ENCODE assay signal across 8 mouse cellular contexts in genomic region chrX:73673968-73674661, GRCm38 (mm10). TPM values are rescaled to one million over a fixed set of nuclear protein-coding genes. Genes with fewer than 3 reads are reported as not detected.
DNase-seq lines count a peak whose midpoint lies in the region; ATAC-seq and TF ChIP-seq lines count a peak whose summit lies in the region.

No protein-coding gene starts in this region.

- peaks cover 16% of the 10 kb centered on the region for H3K4me1 ChIP-seq in G1E (ENCODE audit: insufficient read depth, low read depth, low read length)
- H3K4me1 ChIP-seq in embryonic fibroblast, embryonic 13.5 days (ENCODE audit: control insufficient read depth, insufficient read depth, low read length) = peaks cover 3% of the 10 kb centered on the region; the same call in 1 of the 2 replicates
- H3K4me1 ChIP-seq in hindbrain, embryonic 10.5 days (replicated peaks) = peaks cover 24% of the 10 kb centered on the region
- H3K4me1 ChIP-seq in midbrain, postnatal 0 days (ENCODE audit: insufficient read depth, low read length) = no peaks in the 10 kb centered on the region

- H3K27ac ChIP-seq in embryonic fibroblast, embryonic 13.5 days (ENCODE audit: insufficient read depth, low read length) = peak overlapping the region; percentile 19
- peak overlapping the region; percentile 89 for H3K27ac ChIP-seq in hindbrain, embryonic 10.5 days
- H3K27ac ChIP-seq in midbrain, postnatal 0 days (ENCODE audit: low read depth, low read length) = peak overlapping the region; percentile 51; the same call in 1 of the 2 replicates

- peak; percentile 27; the same call in 1 of the 2 replicates for TF ChIP-seq POLR2A in embryonic fibroblast, embryonic 13.5 days (IDR thresholded peaks at IDR 0.05; ENCODE audit: low read depth, low read length)

- TF ChIP-seq CTCF in G1E (IDR thresholded peaks at IDR 0.05; ENCODE audit: low read depth, low read length) = no peak
- no peak for TF ChIP-seq CTCF in embryonic fibroblast, embryonic 13.5 days (IDR thresholded peaks at IDR 0.05; ENCODE audit: borderline replicate concordance, insufficient read depth, low read length)
- TF ChIP-seq CTCF in midbrain, postnatal 0 days (IDR thresholded peaks at IDR 0.05) = no peak

- no peak for ATAC-seq in G1E (ENCODE audit: extremely low read depth, insufficient number of reproducible peaks, low FRiP score, poor library complexity, severe bottlenecking)
- peak; percentile 50 for ATAC-seq in midbrain, postnatal 0 days (ENCODE audit: low FRiP score)

- H3K36me3 ChIP-seq in G1E (replicated peaks) = peaks cover 15% of the 10 kb centered on the region
- peaks cover 34% of the 10 kb centered on the region for H3K36me3 ChIP-seq in hindbrain, embryonic 10.5 days
- no peaks in the 10 kb centered on the region; the same call in none of the 2 replicates for H3K36me3 ChIP-seq in midbrain, postnatal 0 days (ENCODE audit: insufficient read depth, low read length)

- peak overlapping the region; percentile 76 for H3K9ac ChIP-seq in midbrain, postnatal 0 days (replicated peaks; ENCODE audit: low read length, poor library complexity, severe bottlenecking)

- intact Hi-C loops in left cerebral cortex, postnatal 36 days (cut with DNase I) = no loop called here

- peak overlapping the region; percentile 69; the same call in 1 of the 2 replicates for H3K4me3 ChIP-seq in G1E (ENCODE audit: low read depth, low read length)
- H3K4me3 ChIP-seq in embryonic fibroblast, embryonic 13.5 days (ENCODE audit: insufficient read depth, low read length) = peak overlapping the region; percentile 80
- H3K4me3 ChIP-seq in hindbrain, embryonic 10.5 days = peak overlapping the region; percentile 66
- H3K4me3 ChIP-seq in midbrain, postnatal 0 days (ENCODE audit: low read depth, low read length) = peak overlapping the region; percentile 53

- peak overlapping the region; percentile 71 for H3K4me2 ChIP-seq in midbrain, postnatal 0 days (ENCODE audit: low read depth, low read length, poor library complexity, severe bottlenecking)

- peaks cover 13% of the 10 kb centered on the region; the same call in 1 of the 2 replicates for H3K27me3 ChIP-seq in G1E (ENCODE audit: insufficient read depth, low read length)
- peaks cover 12% of the 10 kb centered on the region; the same call in 1 of the 2 replicates for H3K27me3 ChIP-seq in hindbrain, embryonic 10.5 days (ENCODE audit: insufficient read depth, poor library complexity, severe bottlenecking)
- no peaks in the 10 kb centered on the region for H3K27me3 ChIP-seq in midbrain, postnatal 0 days (ENCODE audit: insufficient read depth, low read length)

- peak; percentile 40 for DNase-seq in adrenal gland, adult 2 months
- DNase-seq in adrenal gland, adult 8-10 months = no peak
- no peak for DNase-seq in G1E (ENCODE audit: low spot score)
- DNase-seq in hindbrain, embryonic 10.5 days (ENCODE audit: low spot score) = peak; percentile 20
- peak; percentile 29 to 31 for DNase-seq in left cerebral cortex, postnatal 36 days (ENCODE audit: low spot score in 2 of 2)
- DNase-seq in midbrain, postnatal 0 days (ENCODE audit: low spot score) = peak; percentile 34
- no peak for DNase-seq in ovary, postnatal 14 days (ENCODE audit: low spot score)

- WGBS in hindbrain, embryonic 10.5 days = 29% methylated on average over 20 of the region's 20 CpGs
- 31% methylated on average over 20 of the region's 20 CpGs for WGBS in midbrain, postnatal 0 days

- no peaks in the 10 kb centered on the region for H3K9me3 ChIP-seq in G1E (replicated peaks)
- H3K9me3 ChIP-seq in hindbrain, embryonic 10.5 days = no peaks in the 10 kb centered on the region
- no peaks in the 10 kb centered on the region for H3K9me3 ChIP-seq in midbrain, postnatal 0 days (ENCODE audit: low read length)

RNA-seq across cellular contexts. Expression of gene Slc6a8, which starts 1.2 kb away (rescaled TPM):
- total RNA-seq in adrenal gland, adult 2 months (2021) = 100 to 1,000 TPM in 1 of 2 experiments, 10 to 100 TPM in 1; 73.8 to 137 TPM
- 82.6 and 101 TPM in 2 replicates for polyA plus RNA-seq in adrenal gland, adult 2 months (2012; rRNA removed)
- total RNA-seq in adrenal gland, adult 8-10 months (2022) = 100 to 1,000 TPM in 3 of 4 experiments, 10 to 100 TPM in 1; 63.8 to 185 (median 134) TPM
- 4.1 and 6.1 TPM in 2 replicates for total RNA-seq in G1E (2014; fragmentation: Nextera tagmentation)
- 9.9 and 12.7 TPM in 2 replicates for total RNA-seq in G1E (2017)
- polyA plus RNA-seq in G1E (2012) = 1.6 and 2.1 TPM in 2 replicates
- polyA plus RNA-seq in embryonic fibroblast, embryonic 13.5 days (2011; ENCODE audit: insufficient read length, low read depth, missing spikeins) = 105 and 113 TPM in 2 replicates
- polyA plus RNA-seq in hindbrain, embryonic 10.5 days (2016; fragmentation: Nextera tagmentation; extraction: Ambion mirVana) = 5.0 and 5.6 TPM in 2 replicates
- total RNA-seq in left cerebral cortex, postnatal 36 days (2021) = 100 to 1,000 TPM in 1 of 2 experiments, 10 to 100 TPM in 1; 98.6 to 104 TPM
- 49.5 and 69.4 TPM in 2 replicates for total RNA-seq in midbrain, postnatal 0 days (2014; rRNA removed)
- polyA plus RNA-seq in midbrain, postnatal 0 days (2015; fragmentation: Nextera tagmentation; extraction: Ambion mirVana) = 6.0 and 6.6 TPM in 2 replicates

RNA-seq across cellular contexts. Expression of gene Pnck, which starts 14.2 kb away (rescaled TPM):
- 1 to 10 TPM; 6.1 to 7.1 TPM for total RNA-seq in adrenal gland, adult 2 months (2021)
- 6.3 and 10.9 TPM in 2 replicates for polyA plus RNA-seq in adrenal gland, adult 2 months (2012; rRNA removed)
- 10 to 100 TPM; 10.6 to 29.6 (median 18.5) TPM for total RNA-seq in adrenal gland, adult 8-10 months (2022)
- total RNA-seq in G1E (2014; fragmentation: Nextera tagmentation) (not detected in 2 replicates), G1E (2017) (not detected in 2 replicates)
- not detected in 2 replicates for polyA plus RNA-seq in G1E (2012)
- 3.2 and 4.3 TPM in 2 replicates for polyA plus RNA-seq in embryonic fibroblast, embryonic 13.5 days (2011; ENCODE audit: insufficient read length, low read depth, missing spikeins)
- 7.6 and 12.9 TPM in 2 replicates for polyA plus RNA-seq in hindbrain, embryonic 10.5 days (2016; fragmentation: Nextera tagmentation; extraction: Ambion mirVana)
- 10 to 100 TPM; 84.2 to 96.1 TPM for total RNA-seq in left cerebral cortex, postnatal 36 days (2021)
- total RNA-seq in midbrain, postnatal 0 days (2014; rRNA removed) = 89.4 and 136 TPM in 2 replicates
- polyA plus RNA-seq in midbrain, postnatal 0 days (2015; fragmentation: Nextera tagmentation; extraction: Ambion mirVana) = 159 and 172 TPM in 2 replicates

RNA-seq across cellular contexts. Expression of gene Dusp9, which starts 34.9 kb away (rescaled TPM):
- total RNA-seq in adrenal gland, adult 2 months (2021) = under 1 TPM; 0.26 to 0.66 TPM
- 0.33 and 0.40 TPM in 2 replicates for polyA plus RNA-seq in adrenal gland, adult 2 months (2012; rRNA removed)
- total RNA-seq in adrenal gland, adult 8-10 months (2022) = 1 to 10 TPM in 1 of 4 experiments, under 1 TPM in 3; 0.17 to 1.1 (median 0.52) TPM
- total RNA-seq in G1E (2014; fragmentation: Nextera tagmentation) (not detected in 2 replicates), G1E (2017) (0.16 and 0.23 TPM in 2 replicates)
- 0.23 and 0.24 TPM in 2 replicates for polyA plus RNA-seq in G1E (2012)
- 4.3 and 5.3 TPM in 2 replicates for polyA plus RNA-seq in embryonic fibroblast, embryonic 13.5 days (2011; ENCODE audit: insufficient read length, low read depth, missing spikeins)
- 32.9 and 49.2 TPM in 2 replicates for polyA plus RNA-seq in hindbrain, embryonic 10.5 days (2016; fragmentation: Nextera tagmentation; extraction: Ambion mirVana)
- 1 to 10 TPM in 1 of 2 experiments, under 1 TPM in 1; 0.75 to 1.0 TPM for total RNA-seq in left cerebral cortex, postnatal 36 days (2021)
- 1.4 and 2.1 TPM in 2 replicates for total RNA-seq in midbrain, postnatal 0 days (2014; rRNA removed)
- 0.39 and 0.68 TPM in 2 replicates for polyA plus RNA-seq in midbrain, postnatal 0 days (2015; fragmentation: Nextera tagmentation; extraction: Ambion mirVana)

RNA-seq across cellular contexts. Expression of gene Bcap31, which starts 41.9 kb away (rescaled TPM):
- 100 to 1,000 TPM; 271 to 301 TPM for total RNA-seq in adrenal gland, adult 2 months (2021)
- polyA plus RNA-seq in adrenal gland, adult 2 months (2012; rRNA removed) = 24.3 and 30.1 TPM in 2 replicates
- total RNA-seq in adrenal gland, adult 8-10 months (2022) = 100 to 1,000 TPM; 212 to 320 (median 258) TPM
- 83.2 and 98.4 TPM in 2 replicates for total RNA-seq in G1E (2014; fragmentation: Nextera tagmentation)
- 215 and 222 TPM in 2 replicates for total RNA-seq in G1E (2017)
- polyA plus RNA-seq in G1E (2012) = 13.5 and 16.0 TPM in 2 replicates
- 207 and 261 TPM in 2 replicates for polyA plus RNA-seq in embryonic fibroblast, embryonic 13.5 days (2011; ENCODE audit: insufficient read length, low read depth, missing spikeins)
- 144 and 164 TPM in 2 replicates for polyA plus RNA-seq in hindbrain, embryonic 10.5 days (2016; fragmentation: Nextera tagmentation; extraction: Ambion mirVana)
- total RNA-seq in left cerebral cortex, postnatal 36 days (2021) = 10 to 100 TPM; 77.9 to 83.8 TPM
- total RNA-seq in midbrain, postnatal 0 days (2014; rRNA removed) = 48.7 and 58.1 TPM in 2 replicates
- 133 and 134 TPM in 2 replicates for polyA plus RNA-seq in midbrain, postnatal 0 days (2015; fragmentation: Nextera tagmentation; extraction: Ambion mirVana)

RNA-seq across cellular contexts. Expression of gene Abcd1, which starts 42.3 kb away (rescaled TPM):
- 10 to 100 TPM; 28.1 to 29.6 TPM for total RNA-seq in adrenal gland, adult 2 months (2021)
- polyA plus RNA-seq in adrenal gland, adult 2 months (2012; rRNA removed) = 35.2 and 41.1 TPM in 2 replicates
- total RNA-seq in adrenal gland, adult 8-10 months (2022) = 10 to 100 TPM; 23.0 to 38.2 (median 29.4) TPM
- total RNA-seq in G1E (2014; fragmentation: Nextera tagmentation) (15.8 and 17.1 TPM in 2 replicates), G1E (2017) (6.3 and 7.0 TPM in 2 replicates)
- 17.6 and 19.4 TPM in 2 replicates for polyA plus RNA-seq in G1E (2012)
- polyA plus RNA-seq in embryonic fibroblast, embryonic 13.5 days (2011; ENCODE audit: insufficient read length, low read depth, missing spikeins) = 12.3 and 14.7 TPM in 2 replicates
- polyA plus RNA-seq in hindbrain, embryonic 10.5 days (2016; fragmentation: Nextera tagmentation; extraction: Ambion mirVana) = 10.7 and 14.1 TPM in 2 replicates
- 10 to 100 TPM; 11.8 to 13.6 TPM for total RNA-seq in left cerebral cortex, postnatal 36 days (2021)
- total RNA-seq in midbrain, postnatal 0 days (2014; rRNA removed) = 16.7 and 19.2 TPM in 2 replicates
- 7.9 and 9.0 TPM in 2 replicates for polyA plus RNA-seq in midbrain, postnatal 0 days (2015; fragmentation: Nextera tagmentation; extraction: Ambion mirVana)

Comparison
In these comparisons a context has a peak if more than half of its experiments do, and no peak if none do; other contexts are left out.
1. DNase-seq: peak in adrenal gland, adult 2 months (single experiment), hindbrain, embryonic 10.5 days (single experiment), left cerebral cortex, postnatal 36 days (2 of 2) and midbrain, postnatal 0 days (single experiment); none in adrenal gland, adult 8-10 months (single experiment), G1E (single experiment) and ovary, postnatal 14 days (single experiment).
2. H3K27ac ChIP-seq: peak in every context shown above with its lines; median percentile 89 in hindbrain, embryonic 10.5 days; 51 in midbrain, postnatal 0 days; 19 in embryonic fibroblast, embryonic 13.5 days.
3. RNA of gene Pnck, which starts 14.2 kb away (total RNA-seq): 89.4 to 136 TPM in midbrain, postnatal 0 days, 84.2 to 96.1 TPM in left cerebral cortex, postnatal 36 days, 10.6 to 29.6 TPM in adrenal gland, adult 8-10 months and 6.1 to 7.1 TPM in adrenal gland, adult 2 months; not detected in G1E; every median in the first group is over 4 times any median in the second.
4. Peak in every context shown above with its lines, with median percentiles within 50 percentile points of each other: H3K4me3 ChIP-seq.